Mouse (Mus musculus) lung, postnatal 0 days (tissue): Measurements from ENCODE around the gene Cnksr1.

Source experiments
- CTCF ChIP-seq: IDR thresholded peaks from 2 replicates; pipeline ENCODE4 v1.5.1; 2016; ENCODE audit warnings: antibody characterized with exemption, mild to moderate bottlenecking
- EP300 ChIP-seq: IDR thresholded peaks from 2 replicates; pipeline ENCODE4 v1.6.1; 2016; ENCODE audit warnings: antibody characterized with exemption, mild to moderate bottlenecking, control low read depth

GRCm38 (mm10) chr4:134253722-134254324, 15.6 kb upstream of the Cnksr1 start, which contains the start of gene Grrp1:
- TF ChIP-seq CTCF (no peak), EP300 (no peak)
